Mouse (Mus musculus) left cerebral cortex, postnatal 14 days (tissue): ENCODE results near the gene Bcl11b. TPM values are rescaled to one million over a fixed set of nuclear protein-coding genes. Genes with fewer than 3 reads are reported as not detected.

Source experiments
- DNase-seq, 2 experiments: peaks; one replicate each; pipeline ENCODE4 v3.0.0; 2021 to 2022; ENCODE audit warnings: low spot score in 2 of 2, mixed read lengths in 1 of 2
- intact Hi-C: fragments of 180-260 bp; cut with DNase I; formaldehyde crosslinking; loops from one replicate; pipeline ENCODE4 v1.15.1; 2025
- total RNA-seq, 2 experiments: library from RNA; stranded (reverse); gene quantifications; 2 replicates each; pipeline ENCODE4 v1.2.3; 2021

Bcl11b gene
- total RNA-seq, 2 experiments from 2014 or later: 42.5 to 72.8 TPM

GRCm38 (mm10) chr12:107879114-107879777 lies 124.2 kb downstream of the Bcl11b start:
- no peak for DNase-seq
- intact Hi-C loops: no loop called here

- intact Hi-C loops: no loop called here
- no peak for DNase-seq
Observed at GRCm38 (mm10) chr12:107876237-107876636, 127.2 kb downstream of the Bcl11b start.

GRCm38 (mm10) chr12:107874467-107875142 lies 128.8 kb downstream of the Bcl11b start:
- intact Hi-C loops: no loop called here

GRCm38 (mm10) chr12:107869526-107870050 lies 133.8 kb downstream of the Bcl11b start:
- DNase-seq: no peak
- intact Hi-C loops: no loop called here

More at GRCm38 (mm10) chr12:107874467-107875142, 128.8 kb downstream of the Bcl11b start:
- no peak for DNase-seq

GRCm38 (mm10) chr12:107868291-107868690 lies 135.1 kb downstream of the Bcl11b start:
- intact Hi-C loops: no loop called here

More at GRCm38 (mm10) chr12:107868291-107868690, 135.1 kb downstream of the Bcl11b start:
- no peak for DNase-seq

Other genes with a start within 250 kb of the Bcl11b start
- 100 to 1,000 TPM; 123 to 127 TPM for gene Setd3, start 175.7 kb upstream of the Bcl11b start, total RNA-seq
- 10 to 100 TPM; 32.4 TPM for gene Ccnk, start 176.0 kb upstream of the Bcl11b start, total RNA-seq